Mouse (Mus musculus) heart, embryonic 14.5 days (tissue): ENCODE measurements around the gene Zbtb16. TPM values are rescaled to one million over a fixed set of nuclear protein-coding genes. Genes with fewer than 3 reads are reported as not detected.

Experiments used
- ATAC-seq: fragments of 200-750 bp; cut with Nextera tagmentation; 2 replicates; pipeline ENCODE4 v1.8.0; 2017; ENCODE audit warnings: low read depth, moderate TSS enrichment; ENCODE audit not compliant: insufficient number of reproducible peaks, insufficient read depth, low FRiP score
- H3K27ac ChIP-seq, 2 experiments: fragments of 200-500 bp in 1 of 2; fragments of 300-500 bp in 1 of 2; sonication (generic) in 1 of 2; replicated peaks in 1 of 2; 2 replicates each; pipeline ENCODE4 v1.5.1; 2012 to 2014; ENCODE audit warnings: low read depth in 2 of 2, low read length in 2 of 2, control low read depth in 1 of 2, mild to moderate bottlenecking in 1 of 2, mixed read lengths in 1 of 2; ENCODE audit not compliant: control insufficient read depth in 1 of 2, insufficient read depth in 1 of 2
- H3K27me3 ChIP-seq: fragments of 300-500 bp; sonication (generic); 2 replicates; pipeline ENCODE4 v1.6.1; 2014; ENCODE audit warnings: mild to moderate bottlenecking, low read length, control low read depth; ENCODE audit not compliant: control insufficient read depth, insufficient read depth
- H3K36me3 ChIP-seq: fragments of 300-500 bp; sonication (generic); 2 replicates; pipeline ENCODE4 v1.6.1; 2014; ENCODE audit warnings: mild to moderate bottlenecking, control low read depth, low read length, mixed read lengths; ENCODE audit not compliant: control insufficient read depth, insufficient read depth
- H3K4me1 ChIP-seq, 2 experiments: fragments of 200-500 bp in 1 of 2; fragments of 300-500 bp in 1 of 2; sonication (generic) in 1 of 2; 2 replicates each; pipeline ENCODE4 v1.6.1; 2012 to 2014; ENCODE audit warnings: low read length in 2 of 2, control low read depth in 1 of 2, mixed read lengths in 1 of 2; ENCODE audit not compliant: control insufficient read depth in 2 of 2, insufficient read depth in 2 of 2
- H3K4me2 ChIP-seq: fragments of 300-500 bp; sonication (generic); 2 replicates; pipeline ENCODE4 v1.6.1; 2014; ENCODE audit warnings: mild to moderate bottlenecking, low read length
- H3K4me3 ChIP-seq, 2 experiments: fragments of 200-500 bp in 1 of 2; fragments of 300-500 bp in 1 of 2; sonication (generic) in 1 of 2; 2 replicates each; pipeline ENCODE4 v1.5.1; 2012 to 2014; ENCODE audit warnings: low read length in 2 of 2, mild to moderate bottlenecking in 2 of 2, control low read depth in 1 of 2, low read depth in 1 of 2, moderate library complexity in 1 of 2; ENCODE audit not compliant: control insufficient read depth in 1 of 2, insufficient read depth in 1 of 2
- H3K9ac ChIP-seq: fragments of 300-500 bp; sonication (generic); 2 replicates; pipeline ENCODE4 v1.6.1; 2014; ENCODE audit warnings: mild to moderate bottlenecking, low read length
- H3K9me3 ChIP-seq: fragments of 300-500 bp; sonication (generic); 2 replicates; pipeline ENCODE4 v1.6.1; 2016; ENCODE audit warnings: low read length, control low read depth; ENCODE audit not compliant: control insufficient read depth
- WGBS: fragments of 180-500 bp; shearing (Covaris S2); extraction: QIAGEN DNeasy Blood & Tissue Kit; methylation state at CpG from one replicate; pipeline ENCODE4 v1.1.7; 2014; 5-methylcytosine and 5-hydroxymethylcytosine counted together
- polyA plus RNA-seq: library from polyadenylated mRNA; unstranded; fragments of >200 nt; fragmentation: Nextera tagmentation; extraction: Ambion mirVana; gene quantifications from 2 replicates; pipeline ENCODE4 v1.2.1, GENCODE M21; 2014

Zbtb16 gene
- polyA plus RNA-seq, 1 experiment from 2014 or later = 2.1 TPM

DNA sequence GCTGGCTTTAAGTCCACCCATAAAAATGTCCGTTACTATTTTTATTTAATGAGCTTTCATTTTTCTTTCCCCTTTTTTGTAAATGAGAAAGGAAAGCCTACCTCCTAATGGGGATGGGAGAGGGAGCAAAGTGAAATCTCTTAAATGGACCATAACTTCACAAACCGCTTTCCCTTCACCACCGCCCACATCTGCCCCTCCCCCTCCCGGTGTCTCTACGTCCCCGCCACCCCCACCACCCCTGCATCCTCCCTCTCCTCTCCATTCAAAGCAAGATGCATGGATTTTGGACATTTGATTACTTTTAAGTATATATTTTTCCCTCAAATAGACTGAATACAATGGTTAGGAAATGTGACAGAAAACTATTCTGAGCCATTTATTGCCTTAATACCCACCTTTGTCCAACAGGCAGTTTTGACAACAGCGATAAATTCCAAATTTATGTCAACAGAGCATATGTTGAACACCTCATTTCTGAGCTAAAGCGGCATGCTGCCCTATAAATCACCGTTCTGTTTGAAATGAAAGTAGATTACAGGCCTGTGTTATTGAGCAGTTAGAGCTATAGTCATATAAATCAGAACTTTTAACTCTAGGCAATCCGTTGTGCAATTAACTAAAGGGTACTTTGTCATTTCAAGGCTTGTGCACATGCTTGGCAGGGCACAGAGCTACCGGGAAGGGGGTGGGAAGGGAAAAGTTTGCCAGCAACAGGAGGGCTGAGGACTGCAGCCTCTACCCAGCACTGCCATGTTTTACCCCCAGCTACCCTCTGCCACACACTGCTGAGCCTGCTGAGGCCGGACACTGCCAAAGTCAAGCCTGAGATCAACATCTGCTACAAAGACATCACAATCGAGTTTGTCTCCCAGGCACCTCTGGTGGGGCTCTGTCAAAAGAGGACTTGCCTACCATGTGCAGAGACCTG is 78.1 kb downstream of the Zbtb16 start:
- H3K9me3 ChIP-seq = no peaks in the 10 kb centered on the region
- H3K27me3 ChIP-seq = no peaks in the 10 kb centered on the region
- H3K27ac ChIP-seq = no peak overlapping the region
- H3K4me2 ChIP-seq = no peak overlapping the region
- 84% methylated on average over 13 of the region's 13 CpGs for WGBS
- no peak overlapping the region for H3K4me3 ChIP-seq
- no peak for ATAC-seq
- H3K36me3 ChIP-seq = no peaks in the 10 kb centered on the region
- H3K9ac ChIP-seq = no peak overlapping the region
- peaks cover 20 to 32% of the 10 kb centered on the region in 2 experiments for H3K4me1 ChIP-seq

DNA sequence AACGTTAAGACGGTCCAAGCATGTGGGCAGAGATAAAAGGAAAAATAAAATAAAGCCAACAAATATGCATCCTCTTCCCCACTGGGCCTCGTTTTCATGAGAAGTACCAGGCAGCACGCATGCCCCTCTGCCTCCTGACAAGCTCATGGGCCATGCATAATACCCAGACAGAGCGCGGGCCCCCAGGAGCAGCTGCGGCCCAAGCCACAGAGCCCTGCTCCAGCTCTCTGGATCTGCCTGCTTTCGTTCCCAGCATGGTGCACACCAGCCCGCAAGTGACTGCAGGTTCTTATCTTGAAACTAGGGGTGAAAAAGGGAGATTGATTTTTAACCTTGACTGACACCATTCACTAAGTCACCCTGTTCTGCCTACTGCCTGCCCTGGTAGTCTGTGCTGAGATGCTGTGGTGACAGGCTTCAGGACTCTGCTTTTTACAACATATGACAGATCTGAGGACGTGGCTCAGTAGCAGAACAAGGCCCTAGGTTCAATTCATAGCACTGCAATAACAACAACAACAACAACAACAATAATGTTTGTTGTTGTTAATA is 79.7 kb downstream of the Zbtb16 start:
- H3K36me3 ChIP-seq = no peaks in the 10 kb centered on the region
- no peaks in the 10 kb centered on the region for H3K27me3 ChIP-seq
- no peak overlapping the region for H3K9ac ChIP-seq
- no peaks in the 10 kb centered on the region for H3K9me3 ChIP-seq
- 35% methylated on average over 10 of the region's 10 CpGs for WGBS
- H3K4me3 ChIP-seq = no peak overlapping the region
- ATAC-seq = no peak
- H3K27ac ChIP-seq = no peak overlapping the region
- no peak overlapping the region for H3K4me2 ChIP-seq
- H3K4me1 ChIP-seq = peaks cover 19 to 29% of the 10 kb centered on the region in 2 experiments

DNA sequence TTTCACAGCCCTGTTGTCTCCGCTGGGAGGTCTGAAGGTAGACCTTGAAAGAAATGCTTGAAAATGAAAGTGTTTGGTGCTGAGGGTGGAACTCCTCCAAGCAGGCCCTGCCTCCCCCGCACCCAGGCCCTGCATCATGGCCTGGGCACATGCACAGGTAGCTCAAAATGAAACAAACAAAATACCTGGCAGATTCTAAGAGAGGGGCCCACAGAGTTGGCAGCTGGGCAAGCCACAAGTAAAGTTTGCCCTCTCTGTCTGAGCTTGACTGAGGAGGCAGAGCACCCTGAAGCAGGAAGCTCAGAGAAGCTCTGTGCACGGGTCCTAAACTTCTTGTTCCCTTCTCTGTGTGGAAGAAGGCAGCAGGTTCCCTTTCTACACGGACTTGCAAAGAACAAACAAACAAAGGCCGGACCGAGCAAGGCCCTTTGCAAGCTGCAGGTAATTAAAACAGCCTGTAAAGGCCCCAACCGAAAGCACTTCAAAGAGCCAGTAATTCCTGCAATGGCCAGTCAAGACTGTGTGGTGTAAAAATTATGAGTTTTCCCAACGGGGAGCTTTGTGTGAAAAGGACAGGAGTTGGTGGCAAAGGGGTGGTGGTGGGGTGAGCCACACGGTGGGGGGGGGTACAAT is 80.5 kb downstream of the Zbtb16 start:
- H3K27ac ChIP-seq = no peak overlapping the region
- 61% methylated on average over 9 of the region's 9 CpGs for WGBS

DNA sequence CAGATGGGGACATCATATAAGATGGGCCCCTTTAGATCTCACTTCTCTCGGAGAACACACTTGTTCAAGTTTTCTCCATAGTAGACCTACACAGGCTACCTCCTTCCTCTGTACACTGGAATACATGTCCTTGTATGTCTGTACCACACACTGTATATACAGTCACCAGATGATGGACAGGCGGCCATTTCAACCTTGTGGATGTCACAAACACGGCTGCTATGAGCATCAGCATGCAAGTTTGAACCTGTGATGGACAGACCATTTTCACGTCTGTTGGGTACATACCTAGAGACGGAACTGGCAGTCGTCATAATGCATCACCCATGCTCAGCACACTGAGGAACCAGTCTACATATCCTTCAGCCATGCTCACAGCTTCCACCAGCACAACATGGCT is 81.6 kb downstream of the Zbtb16 start:
- Histone ChIP-seq H3K27me3 (no peaks in the 10 kb centered on the region), H3K4me2 (no peak overlapping the region), H3K4me3 (no peak overlapping the region), H3K4me1 (peaks cover 6 to 10% of the 10 kb centered on the region in 2 experiments), H3K9me3 (no peaks in the 10 kb centered on the region), H3K9ac (no peak overlapping the region), H3K27ac (no peak overlapping the region), H3K36me3 (no peaks in the 10 kb centered on the region)
- no peak for ATAC-seq
- WGBS = 91% methylated on average over 6 of the region's 6 CpGs

More for the DNA sequence above, 80.5 kb downstream of the Zbtb16 start:
- Histone ChIP-seq H3K4me2 (no peak overlapping the region), H3K9ac (no peak overlapping the region), H3K9me3 (no peaks in the 10 kb centered on the region), H3K4me3 (no peak overlapping the region), H3K27me3 (no peaks in the 10 kb centered on the region), H3K36me3 (no peaks in the 10 kb centered on the region), H3K4me1 (peaks cover 17 to 22% of the 10 kb centered on the region in 2 experiments)
- ATAC-seq = no peak

DNA sequence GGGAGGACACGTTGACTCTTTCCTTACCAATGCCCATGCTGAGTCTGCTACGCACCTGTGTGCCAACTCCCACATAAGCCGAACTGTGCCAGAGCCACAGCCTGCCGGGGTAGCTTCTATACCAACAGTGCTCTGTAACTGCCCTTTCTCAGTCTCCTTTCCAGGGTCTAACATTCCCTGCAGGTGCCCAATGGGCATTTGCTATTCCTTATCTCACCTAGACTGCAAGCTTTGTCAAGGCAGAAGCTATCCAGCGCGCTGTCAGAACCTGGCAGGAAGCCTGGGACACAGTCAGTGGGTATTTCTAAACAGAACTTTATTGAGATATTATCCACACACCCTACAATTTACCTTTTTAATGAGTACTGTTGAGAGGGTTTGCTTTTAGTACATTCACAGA is 82.1 kb downstream of the Zbtb16 start:
- ATAC-seq = no peak
- no peaks in the 10 kb centered on the region for H3K36me3 ChIP-seq
- no peak overlapping the region for H3K27ac ChIP-seq
- H3K4me1 ChIP-seq = peaks cover 4 to 7% of the 10 kb centered on the region in 2 experiments; a peak in 2 of 4 replicates
- no peak overlapping the region for H3K4me3 ChIP-seq
- H3K9ac ChIP-seq = no peak overlapping the region
- no peak overlapping the region for H3K4me2 ChIP-seq
- no peaks in the 10 kb centered on the region for H3K27me3 ChIP-seq
- H3K9me3 ChIP-seq = no peaks in the 10 kb centered on the region
- WGBS = 78% methylated on average over 6 of the region's 6 CpGs

DNA sequence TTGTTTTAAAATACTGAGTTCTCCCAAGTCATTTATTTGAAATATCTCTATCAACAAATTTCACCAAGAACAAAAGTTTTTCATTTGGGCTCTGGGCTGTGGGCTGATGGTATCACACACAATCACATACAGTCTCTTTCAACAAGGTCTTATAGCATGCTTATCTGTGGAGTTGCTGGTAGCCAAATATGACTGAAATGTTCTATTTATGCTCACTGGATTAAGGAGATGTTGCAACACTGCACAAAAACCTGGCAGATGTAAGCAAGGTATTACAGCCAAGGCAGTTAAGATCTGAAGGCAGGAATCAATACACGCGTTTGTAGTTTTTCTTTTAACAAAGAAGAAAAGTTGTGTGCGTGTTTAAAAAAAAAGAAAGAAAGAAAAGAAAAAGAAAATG is 84.1 kb downstream of the Zbtb16 start:
- Histone ChIP-seq H3K36me3 (no peaks in the 10 kb centered on the region), H3K4me3 (no peak overlapping the region), H3K4me2 (no peak overlapping the region), H3K27me3 (no peaks in the 10 kb centered on the region), H3K9ac (no peak overlapping the region), H3K27ac (no peak overlapping the region), H3K9me3 (no peaks in the 10 kb centered on the region), H3K4me1 (peaks cover 4 to 7% of the 10 kb centered on the region in 2 experiments; a peak in 2 of 4 replicates)
- no peak for ATAC-seq
- WGBS = 83% methylated on average over 3 of the region's 3 CpGs

DNA sequence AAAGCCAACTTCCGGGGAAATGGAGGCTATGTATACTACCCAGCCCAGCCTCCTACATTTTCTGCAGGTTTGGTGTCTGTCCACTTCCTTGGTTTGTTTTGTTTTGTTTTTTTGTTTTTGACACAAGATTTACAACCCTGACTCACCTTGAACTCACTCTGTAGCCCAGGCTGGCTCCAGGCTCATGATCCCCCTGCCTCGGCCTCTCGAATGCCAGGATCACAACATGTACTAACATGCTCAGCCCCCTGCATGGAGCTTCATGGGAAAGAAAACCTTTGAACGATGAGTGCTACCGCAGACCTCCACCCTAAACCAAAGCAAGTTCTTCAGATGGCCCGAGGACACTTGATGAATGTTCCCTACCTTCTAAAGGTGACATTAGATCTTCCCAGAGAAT is 86.4 kb downstream of the Zbtb16 start:
- Histone ChIP-seq H3K4me3 (no peak overlapping the region), H3K27me3 (no peaks in the 10 kb centered on the region), H3K9me3 (no peaks in the 10 kb centered on the region), H3K9ac (no peak overlapping the region), H3K4me1 (peaks cover 2 to 9% of the 10 kb centered on the region in 2 experiments; a peak in 1 of 4 replicates), H3K4me2 (no peak overlapping the region), H3K27ac (no peak overlapping the region), H3K36me3 (no peaks in the 10 kb centered on the region)
- WGBS = 92% methylated on average over 6 of the region's 6 CpGs
- no peak for ATAC-seq
